Comparison of ENCODE assay signal across 8 mouse cellular contexts in the genomic region with DNA sequence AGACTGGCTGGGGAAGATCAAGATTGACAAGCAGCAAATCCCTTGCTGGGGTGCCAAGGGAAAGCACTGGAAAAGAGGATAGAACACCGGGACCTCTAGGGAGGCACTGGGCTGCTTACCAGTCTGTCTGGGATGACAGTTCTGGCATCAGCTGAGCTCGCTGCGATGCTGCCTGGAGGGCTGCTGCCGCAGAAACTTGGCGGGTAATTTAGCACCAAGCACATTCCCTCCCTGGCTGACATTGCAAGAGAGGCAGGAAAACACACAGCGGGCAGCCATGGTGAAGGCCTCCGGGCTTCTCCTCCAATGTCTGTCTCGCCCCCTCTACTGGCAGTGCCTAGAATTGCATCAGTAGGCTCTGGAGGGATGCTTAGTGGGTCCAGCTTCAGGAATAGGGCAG. TPM values are rescaled to one million over a fixed set of nuclear protein-coding genes. Genes with fewer than 3 reads are reported as not detected.
DNase-seq lines count a peak whose midpoint lies in the region; ATAC-seq lines count a peak whose summit lies in the region.

No protein-coding gene starts in this region.

- H3K9me3 ChIP-seq in hindbrain, embryonic 14.5 days (ENCODE audit: control insufficient read depth, low read length), result no peaks in the 10 kb centered on the region

- no peaks in the 10 kb centered on the region for H3K36me3 ChIP-seq in hindbrain, embryonic 14.5 days (replicated peaks; ENCODE audit: control insufficient read depth, insufficient read depth)

- no peak overlapping the region for H3K9ac ChIP-seq in hindbrain, embryonic 14.5 days

- no peak overlapping the region for H3K4me3 ChIP-seq in hindbrain, embryonic 14.5 days (replicated peaks; ENCODE audit: low read length)

- no peaks in the 10 kb centered on the region for H3K27me3 ChIP-seq in hindbrain, embryonic 14.5 days (ENCODE audit: control insufficient read depth, insufficient read depth, low read length)

- H3K4me2 ChIP-seq in hindbrain, embryonic 14.5 days (replicated peaks), result peak overlapping the region; percentile 33

- peak; percentile 83 for DNase-seq in NIH3T3 (ENCODE audit: low read depth)
- DNase-seq in cerebellum, postnatal 14 days, result peak; percentile 88
- peak; percentile 58 to 71 for DNase-seq in frontal cortex, postnatal 25 days (ENCODE audit: low spot score in 2 of 2)
- DNase-seq in hindbrain, embryonic 14.5 days (ENCODE audit: low spot score), result peak; percentile 74
- peak; percentile 52 to 77 for DNase-seq in layer of hippocampus, postnatal 25 days (ENCODE audit: extremely low spot score in 1 of 2, low spot score in 1 of 2)
- peak; percentile 77 for DNase-seq in lung, postnatal 25 days (ENCODE audit: low spot score)
- peak; percentile 81 for DNase-seq in right cerebral cortex, adult 18-20 months
- DNase-seq in urinary bladder, postnatal 10 days (ENCODE audit: low spot score), result peak; percentile 14

- 3% methylated on average over 8 of the region's 8 CpGs for WGBS in hindbrain, embryonic 14.5 days

- no peak overlapping the region for H3K27ac ChIP-seq in hindbrain, embryonic 14.5 days

- H3K4me1 ChIP-seq in hindbrain, embryonic 14.5 days (replicated peaks; ENCODE audit: control insufficient read depth, insufficient read depth, low read length), result no peaks in the 10 kb centered on the region

- ATAC-seq in hindbrain, embryonic 14.5 days (ENCODE audit: low FRiP score), result peak; percentile 73; the same call in 1 of the 2 replicates

RNA-seq across cellular contexts. Expression of a gene that starts 51.0 kb away (rescaled TPM):
- 34.4 and 35.8 TPM in 2 replicates for polyA plus RNA-seq in hindbrain, embryonic 14.5 days (2014; fragmentation: Nextera tagmentation; extraction: Ambion mirVana)
- 10 to 100 TPM; 15.3 to 16.9 TPM for total RNA-seq in layer of hippocampus, postnatal 25 days (2021)

Comparison
In these comparisons a context has a peak if more than half of its experiments do, and no peak if none do; other contexts are left out.
1. DNase-seq: peak in every context shown above with its lines; median percentile 88 in cerebellum, postnatal 14 days; 83 in NIH3T3; 81 in right cerebral cortex, adult 18-20 months; 77 in lung, postnatal 25 days; 74 in hindbrain, embryonic 14.5 days; 64 in frontal cortex, postnatal 25 days; 64 in layer of hippocampus, postnatal 25 days; 14 in urinary bladder, postnatal 10 days.